Mouse (Mus musculus) forebrain, postnatal 0 days (tissue): ENCODE data around the gene Icam4. TPM values are rescaled to one million over a fixed set of nuclear protein-coding genes. Genes with fewer than 3 reads are reported as not detected.

ENCODE experiments used
- ATAC-seq: fragments of 200-750 bp; cut with Nextera tagmentation; 2 replicates; pipeline ENCODE4 v1.8.0; 2017; ENCODE audit warnings: mild to moderate bottlenecking, moderate library complexity
- DNase-seq: peaks from one replicate; pipeline ENCODE4 v3.0.0-alpha.2; 2015
- H3K27ac ChIP-seq: fragments of 300-500 bp; sonication (generic); 2 replicates; pipeline ENCODE4 v1.5.1; 2014; ENCODE audit warnings: low read depth, mild to moderate bottlenecking, antibody characterized with exemption, low read length, moderate library complexity, mixed read lengths
- H3K27me3 ChIP-seq: fragments of 300-500 bp; sonication (generic); 2 replicates; pipeline ENCODE4 v1.6.1; 2014; ENCODE audit warnings: mild to moderate bottlenecking, low read length, mixed read lengths; ENCODE audit not compliant: insufficient read depth
- H3K36me3 ChIP-seq: fragments of 300-500 bp; sonication (generic); 2 replicates; pipeline ENCODE4 v1.6.1; 2014; ENCODE audit warnings: mild to moderate bottlenecking, moderate library complexity; ENCODE audit not compliant: insufficient read depth
- H3K4me1 ChIP-seq: fragments of 300-500 bp; sonication (generic); 2 replicates; pipeline ENCODE4 v1.6.1; 2014; ENCODE audit warnings: antibody characterized with exemption; ENCODE audit not compliant: insufficient read depth
- H3K4me2 ChIP-seq: fragments of 300-500 bp; sonication (generic); 2 replicates; pipeline ENCODE4 v1.6.1; 2014; ENCODE audit warnings: low read depth, mild to moderate bottlenecking, moderate library complexity
- H3K4me3 ChIP-seq: fragments of 300-500 bp; sonication (generic); 2 replicates; pipeline ENCODE4 v1.5.1; 2014; ENCODE audit warnings: low read depth, low read length, mixed read lengths
- H3K9ac ChIP-seq: fragments of 300-500 bp; sonication (generic); 2 replicates; pipeline ENCODE4 v1.6.1; 2014; ENCODE audit warnings: mild to moderate bottlenecking
- H3K9me3 ChIP-seq: fragments of 300-500 bp; sonication (generic); 2 replicates; pipeline ENCODE4 v1.6.1; 2016; ENCODE audit warnings: low read length
- CTCF ChIP-seq: sonication (generic); IDR thresholded peaks from 2 replicates; pipeline ENCODE4 v1.5.1; 2016; ENCODE audit warnings: antibody characterized with exemption, control low read depth, low read depth
- WGBS: fragments of 180-500 bp; shearing (Covaris S2); extraction: QIAGEN DNeasy Blood & Tissue Kit; methylation state at CpG from one replicate; pipeline ENCODE4 v1.1.7; 2014; 5-methylcytosine and 5-hydroxymethylcytosine counted together
- polyA plus RNA-seq: library from polyadenylated mRNA; unstranded; fragments of >200 nt; fragmentation: Nextera tagmentation; extraction: Ambion mirVana; gene quantifications from 2 replicates; pipeline ENCODE4 v1.2.1, GENCODE M21; 2015
- total RNA-seq: library from RNA; depleted of rRNA; stranded (reverse); fragments of >200 nt; gene quantifications from 2 replicates; pipeline ENCODE4 v1.2.3, GENCODE M21; 2014

Gene Icam4
- total and polyA plus RNA-seq, 2 experiments from 2014 or later: not detected

- Histone ChIP-seq H3K9ac (no peak overlapping the region), H3K27ac (no peak overlapping the region), H3K4me1 (peaks cover 8% of the 10 kb centered on the region), H3K9me3 (no peaks in the 10 kb centered on the region), H3K4me3 (no peak overlapping the region), H3K36me3 (no peaks in the 10 kb centered on the region), H3K4me2 (no peak overlapping the region), H3K27me3 (peaks cover 35% of the 10 kb centered on the region)
- TF ChIP-seq CTCF: no peak
- 74% methylated on average over 6 of the region's 6 CpGs for WGBS
- ATAC-seq (no peak), DNase-seq (no peak)
Observed at GRCm38 (mm10) chr9:21028560-21029110, 538 bp upstream of the Icam4 start.

- no peak overlapping the region for H3K4me3 ChIP-seq
- DNase-seq: no peak
- no peak for TF ChIP-seq CTCF
- ATAC-seq: no peak
- H3K9me3 ChIP-seq: no peaks in the 10 kb centered on the region
- peaks cover 47% of the 10 kb centered on the region for H3K27me3 ChIP-seq
- H3K4me1 ChIP-seq: peaks cover 9% of the 10 kb centered on the region
- H3K4me2 ChIP-seq: no peak overlapping the region
- H3K36me3 ChIP-seq: no peaks in the 10 kb centered on the region
- H3K9ac ChIP-seq: no peak overlapping the region
- WGBS: 23% methylated on average over 22 of the region's 22 CpGs
- no peak overlapping the region for H3K27ac ChIP-seq
Observed at GRCm38 (mm10) chr9:21030055-21030600, 955 bp downstream of the Icam4 start.

- peaks cover 13% of the 10 kb centered on the region for H3K4me1 ChIP-seq
- H3K27me3 ChIP-seq: peaks cover 54% of the 10 kb centered on the region
- peak overlapping the region; percentile 66 for H3K27ac ChIP-seq
- no peaks in the 10 kb centered on the region for H3K36me3 ChIP-seq
- under 1% methylated on average over 13 of the region's 13 CpGs for WGBS
- DNase-seq (peak; percentile 84), ATAC-seq (peak; percentile 77)
- TF ChIP-seq CTCF: peak; percentile 67
- no peaks in the 10 kb centered on the region for H3K9me3 ChIP-seq
- 0 out of 2 replicates have a peak overlapping the region, but pooled peaks have one; percentile 61 for H3K9ac ChIP-seq
- H3K4me3 ChIP-seq: peak overlapping the region; percentile 57
- peak overlapping the region; percentile 99 for H3K4me2 ChIP-seq
Observed at GRCm38 (mm10) chr9:21030781-21031250, 1.6 kb downstream of the Icam4 start.

- peak overlapping the region; percentile 61 for H3K9ac ChIP-seq
- peaks cover 59% of the 10 kb centered on the region for H3K27me3 ChIP-seq
- no peak for TF ChIP-seq CTCF
- no peaks in the 10 kb centered on the region for H3K9me3 ChIP-seq
- DNase-seq: peak; percentile 85
- peak overlapping the region; percentile 57 for H3K4me3 ChIP-seq
- peak; percentile 70 for ATAC-seq
- peaks cover 13% of the 10 kb centered on the region for H3K4me1 ChIP-seq
- WGBS: 2% methylated on average over 36 of the region's 36 CpGs
- no peaks in the 10 kb centered on the region for H3K36me3 ChIP-seq
- peak overlapping the region; percentile 99 for H3K4me2 ChIP-seq
- peak overlapping the region; percentile 66 for H3K27ac ChIP-seq
Observed at GRCm38 (mm10) chr9:21031251-21031895, 2.2 kb downstream of the Icam4 start.

GRCm38 (mm10) chr9:21031896-21032351 is 2.8 kb downstream of the Icam4 start, which contains the start of gene Icam5:
Icam5 (plus strand) TSS chr9:21032073.
- TF ChIP-seq CTCF: no peak
- peak within 1 kb of the TSS; percentile 99 for H3K4me2 ChIP-seq
- ATAC-seq (peak; percentile 69), DNase-seq (peak; percentile 76)
- H3K4me3 ChIP-seq: peak within 1 kb of the TSS; percentile 57
- peak within 1 kb of the TSS; percentile 66 for H3K27ac ChIP-seq
- H3K27me3 ChIP-seq: peaks cover 65% of the 10 kb centered on the region
- no peaks in the 10 kb centered on the region for H3K36me3 ChIP-seq
- H3K9me3 ChIP-seq: no peaks in the 10 kb centered on the region
- WGBS: under 1% methylated on average over 32 of the region's 35 CpGs
- H3K9ac ChIP-seq: peak within 1 kb of the TSS; percentile 61
- peaks cover 13% of the 10 kb centered on the region for H3K4me1 ChIP-seq

- peaks cover 68% of the 10 kb centered on the region for H3K27me3 ChIP-seq
- 3% methylated on average over 7 of the region's 7 CpGs for WGBS
- DNase-seq (no peak), ATAC-seq (no peak)
- H3K9me3 ChIP-seq: no peaks in the 10 kb centered on the region
- H3K9ac ChIP-seq: peak overlapping the region; percentile 61
- H3K36me3 ChIP-seq: no peaks in the 10 kb centered on the region
- 0 out of 2 replicates have a peak overlapping the region, but pooled peaks have one; percentile 66 for H3K27ac ChIP-seq
- peaks cover 13% of the 10 kb centered on the region for H3K4me1 ChIP-seq
- TF ChIP-seq CTCF: no peak
- peak overlapping the region; percentile 57 for H3K4me3 ChIP-seq
- peak overlapping the region; percentile 99 for H3K4me2 ChIP-seq
Observed at GRCm38 (mm10) chr9:21032491-21032890, 3.3 kb downstream of the Icam4 start.

GRCm38 (mm10) chr9:21033136-21033535 is 4.0 kb downstream of the Icam4 start:
- WGBS: 0% methylated on average over 31 of the region's 34 CpGs
- TF ChIP-seq CTCF: no peak
- H3K4me3 ChIP-seq: peak overlapping the region; percentile 57
- H3K27me3 ChIP-seq: peaks cover 69% of the 10 kb centered on the region
- peak overlapping the region; percentile 99 for H3K4me2 ChIP-seq
- H3K9me3 ChIP-seq: no peaks in the 10 kb centered on the region
- peak overlapping the region; percentile 14 for H3K9ac ChIP-seq
- no peak for ATAC-seq
- no peaks in the 10 kb centered on the region for H3K36me3 ChIP-seq
- no peak for DNase-seq
- peaks cover 13% of the 10 kb centered on the region for H3K4me1 ChIP-seq
- H3K27ac ChIP-seq: no peak overlapping the region
